Mouse (Mus musculus) mammary gland, adult 2 months (tissue): ENCODE results near the gene 2210010C04Rik. TPM values are rescaled to one million over a fixed set of nuclear protein-coding genes. Genes with fewer than 3 reads are reported as not detected.

Experiments
- polyA plus RNA-seq: library from polyadenylated mRNA; depleted of rRNA; stranded (reverse); fragments of >200 nt; gene quantifications from 2 replicates; pipeline ENCODE4 v1.2.3, GENCODE M21; 2012; ENCODE audit warnings: low replicate concordance; rRNA removed

2210010C04Rik gene
- polyA plus RNA-seq: 0.50 TPM in 1 of 2 replicates, not detected in the other

GRCm38 (mm10) chr6:41035409-41035808 lies at the start of gene 2210010C04Rik:
Gene 2210010C04Rik, minus strand, starts transcription at chr6:41035509.

GRCm38 (mm10) chr6:40999379-40999778 lies 35.9 kb downstream of the 2210010C04Rik start, which contains the start of gene Gm2663:
Gene Gm2663, minus strand, starts transcription at chr6:40999479.

Other genes with a start within 250 kb of the 2210010C04Rik start
- not detected in 2 replicates for gene Moxd2, start 148.0 kb downstream of the 2210010C04Rik start, polyA plus RNA-seq
- gene Prss58, start 135.1 kb downstream of the 2210010C04Rik start, polyA plus RNA-seq: not detected in 2 replicates
- gene 1700074P13Rik, start 95.0 kb downstream of the 2210010C04Rik start, polyA plus RNA-seq: not detected in 2 replicates
- gene Gm4744, start 83.6 kb downstream of the 2210010C04Rik start, polyA plus RNA-seq: not detected in 2 replicates
- gene 1810009J06Rik, start 70.8 kb downstream of the 2210010C04Rik start, polyA plus RNA-seq: not detected in 2 replicates
- not detected in 2 replicates for gene Gm2663, start 36.0 kb downstream of the 2210010C04Rik start, polyA plus RNA-seq